Mouse (Mus musculus) urinary bladder, postnatal 4 days (tissue): ENCODE data around the gene Ddx39.
A peak's percentile ranks its signal among the peaks of the same experiment; 100 is the strongest.

Source experiments
- DNase-seq, 2 experiments: peaks; one replicate each; pipeline ENCODE4 v3.0.0; 2021 to 2022; ENCODE audit warnings: low spot score in 2 of 2

Ddx39 gene

GRCm38 (mm10) chr8:83698661-83699453, 16.1 kb upstream of the Ddx39 start, which contains the start of gene Pkn1:
TSS of gene Pkn1 (minus strand) at chr8:83699179.
- peak; percentile 77 to 82 for DNase-seq

- no peak for DNase-seq
Measured at GRCm38 (mm10) chr8:83699566-83699965, 15.4 kb upstream of the Ddx39 start.

- DNase-seq, result no peak
Measured at GRCm38 (mm10) chr8:83700423-83701085, 14.4 kb upstream of the Ddx39 start.

- DNase-seq, result no peak
Measured at GRCm38 (mm10) chr8:83703426-83703825, 11.6 kb upstream of the Ddx39 start.

GRCm38 (mm10) chr8:83706411-83706810, 8.6 kb upstream of the Ddx39 start:
- no peak for DNase-seq

- no peak for DNase-seq
Measured at GRCm38 (mm10) chr8:83707554-83707953, 7.4 kb upstream of the Ddx39 start.

GRCm38 (mm10) chr8:83714676-83715030, 324 bp upstream of the Ddx39 start:
- no peak for DNase-seq

- DNase-seq, result no peak
Measured at GRCm38 (mm10) chr8:83715771-83716170, 794 bp downstream of the Ddx39 start.

- DNase-seq, result no peak
Measured at GRCm38 (mm10) chr8:83716563-83716962, 1.6 kb downstream of the Ddx39 start.

- no peak for DNase-seq
Measured at GRCm38 (mm10) chr8:83719048-83719447, 4.1 kb downstream of the Ddx39 start.

- DNase-seq, result no peak
Measured at GRCm38 (mm10) chr8:83719693-83720092, 4.7 kb downstream of the Ddx39 start.

GRCm38 (mm10) chr8:83721405-83722025, 6.5 kb downstream of the Ddx39 start:
- no peak for DNase-seq

GRCm38 (mm10) chr8:83722631-83723030, 7.7 kb downstream of the Ddx39 start:
- DNase-seq, result no peak

- DNase-seq, result no peak
Measured at GRCm38 (mm10) chr8:83723447-83724083, 8.6 kb downstream of the Ddx39 start.

- DNase-seq, result peak; percentile 73 to 85
Measured at GRCm38 (mm10) chr8:83724697-83725482, 9.9 kb downstream of the Ddx39 start.

- DNase-seq, result no peak
Measured at GRCm38 (mm10) chr8:83725521-83726102, 10.6 kb downstream of the Ddx39 start.

GRCm38 (mm10) chr8:83729009-83729807, 14.2 kb downstream of the Ddx39 start:
- no peak for DNase-seq

GRCm38 (mm10) chr8:83731906-83732305, 16.9 kb downstream of the Ddx39 start:
- DNase-seq, result no peak

GRCm38 (mm10) chr8:83732919-83733318, 17.9 kb downstream of the Ddx39 start:
- DNase-seq, result no peak

GRCm38 (mm10) chr8:83736681-83737080, 21.7 kb downstream of the Ddx39 start:
- no peak for DNase-seq
